Mouse (Mus musculus) C2C12 (cell line): Measurements from ENCODE around the gene Coq10a.

ENCODE experiments used
- CEBPB ChIP-seq: IDR thresholded peaks from one replicate; pipeline ENCODE4 v1.6.1; 2011; ENCODE audit warnings: low read depth, mild to moderate bottlenecking, control low read depth, moderate library complexity
- CTCF ChIP-seq: IDR thresholded peaks from one replicate; pipeline ENCODE4 v1.5.1; 2011; ENCODE audit not compliant: control insufficient read depth, insufficient read depth, insufficient read length
- FOSL1 ChIP-seq: IDR thresholded peaks from one replicate; pipeline ENCODE4 v1.8.0; 2011; ENCODE audit warnings: mild to moderate bottlenecking, low read length; ENCODE audit not compliant: poor library complexity, insufficient read depth, severe bottlenecking
- MAX ChIP-seq: IDR thresholded peaks from one replicate; pipeline ENCODE4 v1.6.1; 2011; ENCODE audit warnings: mild to moderate bottlenecking, control low read depth
- MYOD1 ChIP-seq: IDR thresholded peaks from one replicate; pipeline ENCODE4 v1.6.1; 2011; ENCODE audit warnings: low read depth; ENCODE audit not compliant: control insufficient read depth, insufficient read length
- MYOG ChIP-seq: IDR thresholded peaks from one replicate; pipeline ENCODE4 v1.6.1; 2011; ENCODE audit not compliant: control insufficient read depth, insufficient read length; ENCODE audit errors: extremely low read depth
- USF1 ChIP-seq: IDR thresholded peaks from one replicate; pipeline ENCODE4 v1.6.1; 2011; ENCODE audit warnings: low read depth, mild to moderate bottlenecking, control low read depth, moderate library complexity

DNA sequence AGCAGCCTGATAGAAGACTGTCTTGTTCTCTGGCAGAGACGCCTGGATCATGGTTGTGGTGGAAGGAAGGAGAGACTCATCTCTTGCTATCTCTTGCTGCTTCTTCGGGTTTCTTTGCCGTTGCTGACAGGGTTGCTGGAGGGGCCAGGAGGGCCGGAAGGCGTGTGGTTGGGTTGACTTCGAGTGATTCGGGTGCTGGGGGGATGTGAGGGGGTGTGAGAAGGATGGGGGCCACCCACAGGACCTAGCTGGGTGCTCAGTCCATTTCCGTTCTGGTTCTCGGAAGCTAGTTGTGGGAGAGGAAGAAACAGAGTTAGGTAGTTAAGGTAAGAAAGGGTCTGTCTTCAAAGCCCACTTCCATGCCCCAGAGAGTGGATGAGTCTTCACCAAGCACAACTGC, 32.8 kb upstream of the Coq10a start:
- TF ChIP-seq CTCF (no peak), MYOG (no peak), MYOD1 (no peak), CEBPB (no peak), USF1 (no peak), MAX (no peak), FOSL1 (no peak)
